ENCODE assay signal across 9 mouse cellular contexts in genomic region chr1:44120074-44120406, GRCm38 (mm10). TPM values are rescaled to one million over a fixed set of nuclear protein-coding genes. Genes with fewer than 3 reads are reported as not detected.
A peak's percentile ranks its signal among the peaks of the same experiment; 100 is the strongest.
DNase-seq lines count a peak whose midpoint lies in the region; ATAC-seq and TF ChIP-seq lines count a peak whose summit lies in the region.
"Had no signal": no experiment of that assay in that cellular context is flagged by ENCODE, and none has a peak within 500 bp of the region (broad histone marks: within the 10 kb centered on the region; RNA-seq: fewer than 3 reads in every experiment).

No protein-coding gene starts in this region.

- DNase-seq in heart, adult 2 months, result no peak
- no peak for DNase-seq in heart, postnatal 10 days
- no peak for DNase-seq in thymus, adult 2 months
- no peak for DNase-seq in thymus, postnatal 10 days (ENCODE audit: low spot score in 2 of 2)
- DNase-seq in liver, embryonic 14.5 days (ENCODE audit: low read depth in 3 of 3, low spot score in 3 of 3), result no peak
- DNase-seq in adrenal gland, postnatal 14 days, result no peak
- DNase-seq in urinary bladder, postnatal 36 days (ENCODE audit: low spot score in 2 of 2), result no peak
- DNase-seq in right cerebral cortex, adult 2 months (ENCODE audit: low spot score in 2 of 2), result no peak

- peak overlapping the region; percentile 82 for H3K4me2 ChIP-seq in liver, embryonic 14.5 days (ENCODE audit: low read depth)

- H3K27me3 ChIP-seq in heart, adult 2 months (ENCODE audit: control insufficient read depth, insufficient read depth, low read length), result no peaks in the 10 kb centered on the region
- no peaks in the 10 kb centered on the region for H3K27me3 ChIP-seq in thymus, adult 2 months (ENCODE audit: control insufficient read depth, insufficient read depth, low read length)
- no peaks in the 10 kb centered on the region for H3K27me3 ChIP-seq in liver, embryonic 14.5 days (ENCODE audit: control insufficient read depth, insufficient read depth, low read length)

- WGBS in heart, adult 2 months, result 14% methylated on average over 6 of the region's 6 CpGs
- WGBS in thymus, adult 2 months, result 36% methylated on average over 6 of the region's 6 CpGs
- 14% methylated on average over 6 of the region's 6 CpGs for WGBS in liver, embryonic 14.5 days (ENCODE audit: insufficient replicate concordance)

- peak overlapping the region; percentile 93 for H3K27ac ChIP-seq in heart, adult 2 months
- no peak overlapping the region for H3K27ac ChIP-seq in thymus, adult 2 months (ENCODE audit: control insufficient read depth, insufficient read depth, low read length)
- H3K27ac ChIP-seq in liver, embryonic 14.5 days, result no peak overlapping the region

- no peaks in the 10 kb centered on the region for H3K4me1 ChIP-seq in heart, adult 2 months (ENCODE audit: control insufficient read depth, insufficient read depth, low read length)
- peaks cover 13% of the 10 kb centered on the region for H3K4me1 ChIP-seq in thymus, adult 2 months (replicated peaks; ENCODE audit: control insufficient read depth, insufficient read depth, low read length)
- peaks cover 0 to 1% of the 10 kb centered on the region in 2 experiments; a peak in 1 of 4 replicates for H3K4me1 ChIP-seq in liver, embryonic 14.5 days (replicated peaks; ENCODE audit: control insufficient read depth in 2 of 2, insufficient read depth in 2 of 2, low read length in 1 of 2)

- ATAC-seq in liver, embryonic 14.5 days (ENCODE audit: insufficient read depth), result no peak

- H3K36me3 ChIP-seq in heart, adult 2 months (ENCODE audit: control insufficient read depth, insufficient read depth, low read length), result no peaks in the 10 kb centered on the region; the same call in 1 of the 2 replicates
- no peaks in the 10 kb centered on the region for H3K36me3 ChIP-seq in thymus, adult 2 months (ENCODE audit: control insufficient read depth, insufficient read depth, low read length)
- H3K36me3 ChIP-seq in liver, embryonic 14.5 days (replicated peaks; ENCODE audit: control insufficient read depth, insufficient read depth, low read depth), result no peaks in the 10 kb centered on the region

- H3K9me3 ChIP-seq in liver, embryonic 14.5 days (ENCODE audit: control insufficient read depth, low read length), result no peaks in the 10 kb centered on the region

- peak overlapping the region; percentile 79 for H3K4me3 ChIP-seq in heart, adult 2 months
- H3K4me3 ChIP-seq in thymus, adult 2 months (ENCODE audit: control insufficient read depth, insufficient read depth, low read length), result peak overlapping the region; percentile 95
- H3K4me3 ChIP-seq in liver, embryonic 14.5 days (ENCODE audit: insufficient read depth in 1 of 2, low read depth in 2 of 2, low read length in 2 of 2), result peak overlapping the region; percentile 66 to 94

- intact Hi-C loops in heart, adult 2 months (cut with DNase I), result loop anchor here (1.0 to 2.0 kb wide), 2 partner anchors 18 to 27 kb away; partner anchors contain the start of genes Ercc5 and Tex30
- intact Hi-C loops in heart, postnatal 10 days (cut with DNase I), result no loop called here

- TF ChIP-seq POLR2A in heart, adult 2 months (IDR thresholded peaks at IDR 0.05; ENCODE audit: insufficient read depth, low read depth, low read length), result no peak
- TF ChIP-seq POLR2A in thymus, adult 2 months (IDR thresholded peaks at IDR 0.05; ENCODE audit: control insufficient read depth, extremely low read depth, insufficient read depth, low read length, poor library complexity), result no peak

- H3K9ac ChIP-seq in heart, adult 2 months (ENCODE audit: low read depth, low read length), result peak overlapping the region; percentile 80
- peak overlapping the region; percentile 62 for H3K9ac ChIP-seq in liver, embryonic 14.5 days (replicated peaks)

- H3K79me2 ChIP-seq in heart, adult 2 months (replicated peaks; ENCODE audit: control insufficient read depth, insufficient read depth, low read length), result no peaks in the 10 kb centered on the region

- TF ChIP-seq CTCF in heart, adult 2 months (IDR thresholded peaks at IDR 0.05), result no peak
- no peak for TF ChIP-seq CTCF in thymus, adult 2 months (IDR thresholded peaks at IDR 0.05; ENCODE audit: borderline replicate concordance, control insufficient read depth, extremely low read depth, insufficient read depth, low read length, poor library complexity)
- no peak for TF ChIP-seq CTCF in liver, embryonic 14.5 days (IDR thresholded peaks at IDR 0.05; ENCODE audit: low read depth)

- TF ChIP-seq EP300 in heart, adult 2 months (IDR thresholded peaks at IDR 0.05; ENCODE audit: insufficient read depth, low read depth, low read length), result no peak
- no peak for TF ChIP-seq EP300 in liver, embryonic 14.5 days (IDR thresholded peaks at IDR 0.05; ENCODE audit: low read depth)

RNA-seq across cellular contexts. Expression of gene Bivm, which starts 1.3 kb away (rescaled TPM):
- 10 to 100 TPM; 11.5 to 12.4 TPM for total RNA-seq in heart, adult 2 months (2021)
- 4.6 and 8.6 TPM in 2 replicates for polyA plus RNA-seq in heart, adult 2 months (2012; rRNA removed)
- 10 to 100 TPM in 1 of 2 experiments, 1 to 10 TPM in 1; 9.0 to 11.3 TPM for total RNA-seq in heart, postnatal 10 days (2021)
- 3.9 and 4.2 TPM in 2 replicates for polyA plus RNA-seq in thymus, adult 2 months (2012; rRNA removed)
- 2.3 and 2.8 TPM in 2 replicates for polyA plus RNA-seq in liver, embryonic 14.5 days (2012; rRNA removed)
- polyA plus RNA-seq in liver, embryonic 14.5 days (2014; fragmentation: Nextera tagmentation; extraction: Ambion mirVana), result 3.7 and 4.0 TPM in 2 replicates
- 14.3 and 16.8 TPM in 2 replicates for total RNA-seq in adrenal gland, postnatal 14 days (2021)

RNA-seq across cellular contexts. Expression of gene Kdelc1, which starts 1.4 kb away (rescaled TPM):
- 10 to 100 TPM; 18.1 to 20.3 TPM for total RNA-seq in heart, adult 2 months (2021)
- 14.9 and 20.7 TPM in 2 replicates for polyA plus RNA-seq in heart, adult 2 months (2012; rRNA removed)
- total RNA-seq in heart, postnatal 10 days (2021), result 10 to 100 TPM; 23.7 to 27.0 TPM
- polyA plus RNA-seq in thymus, adult 2 months (2012; rRNA removed), result 10.9 and 11.9 TPM in 2 replicates
- 7.7 and 10.2 TPM in 2 replicates for polyA plus RNA-seq in liver, embryonic 14.5 days (2012; rRNA removed)
- polyA plus RNA-seq in liver, embryonic 14.5 days (2014; fragmentation: Nextera tagmentation; extraction: Ambion mirVana), result 13.2 and 15.4 TPM in 2 replicates
- 23.5 TPM in 2 replicates for total RNA-seq in adrenal gland, postnatal 14 days (2021)

RNA-seq across cellular contexts. Expression of gene Tex30, which starts 17.8 kb away (rescaled TPM):
- total RNA-seq in heart, adult 2 months (2021), result 1 to 10 TPM; 7.6 TPM
- polyA plus RNA-seq in heart, adult 2 months (2012; rRNA removed), result 4.2 and 7.1 TPM in 2 replicates
- total RNA-seq in heart, postnatal 10 days (2021), result 10 to 100 TPM; 10.1 to 12.7 TPM
- 24.3 and 25.1 TPM in 2 replicates for polyA plus RNA-seq in thymus, adult 2 months (2012; rRNA removed)
- 15.4 and 21.0 TPM in 2 replicates for polyA plus RNA-seq in liver, embryonic 14.5 days (2012; rRNA removed)
- polyA plus RNA-seq in liver, embryonic 14.5 days (2014; fragmentation: Nextera tagmentation; extraction: Ambion mirVana), result 57.1 and 60.1 TPM in 2 replicates
- 12.9 and 13.3 TPM in 2 replicates for total RNA-seq in adrenal gland, postnatal 14 days (2021)

RNA-seq across cellular contexts. Expression of gene Ercc5, which starts 27.5 kb away (rescaled TPM):
- 10 to 100 TPM; 16.9 to 17.0 TPM for total RNA-seq in heart, adult 2 months (2021)
- 4.1 and 7.3 TPM in 2 replicates for polyA plus RNA-seq in heart, adult 2 months (2012; rRNA removed)
- 10 to 100 TPM; 17.1 to 20.5 TPM for total RNA-seq in heart, postnatal 10 days (2021)
- polyA plus RNA-seq in thymus, adult 2 months (2012; rRNA removed), result 5.9 and 6.2 TPM in 2 replicates
- polyA plus RNA-seq in liver, embryonic 14.5 days (2012; rRNA removed), result 2.5 and 4.7 TPM in 2 replicates
- polyA plus RNA-seq in liver, embryonic 14.5 days (2014; fragmentation: Nextera tagmentation; extraction: Ambion mirVana), result 4.6 and 5.4 TPM in 2 replicates
- total RNA-seq in adrenal gland, postnatal 14 days (2021), result 18.7 and 18.8 TPM in 2 replicates

RNA-seq across cellular contexts. Expression of gene Gm8251, which starts 58.3 kb away (rescaled TPM):
- not detected for total RNA-seq in heart, adult 2 months (2021)
- not detected in 2 replicates for polyA plus RNA-seq in heart, adult 2 months (2012; rRNA removed)
- total RNA-seq in heart, postnatal 10 days (2021), result not detected
- polyA plus RNA-seq in thymus, adult 2 months (2012; rRNA removed), result 0.13 and 0.18 TPM in 2 replicates
- 0.23 and 0.40 TPM in 2 replicates for polyA plus RNA-seq in liver, embryonic 14.5 days (2012; rRNA removed)
- 0.11 and 0.19 TPM in 2 replicates for polyA plus RNA-seq in liver, embryonic 14.5 days (2014; fragmentation: Nextera tagmentation; extraction: Ambion mirVana)
- total RNA-seq in adrenal gland, postnatal 14 days (2021), result 0.08 TPM in 1 of 2 replicates, not detected in the other
- total RNA-seq: left cerebral cortex, adult 18-20 months had no signal
